Mouse (Mus musculus): Measurements from ENCODE around the gene Pts. TPM values are rescaled to one million over a fixed set of nuclear protein-coding genes. Genes with fewer than 3 reads are reported as not detected.

The Pts gene
- polyA plus RNA-seq, 1 experiment from 2014 or later, result 76.8 TPM

DNA sequence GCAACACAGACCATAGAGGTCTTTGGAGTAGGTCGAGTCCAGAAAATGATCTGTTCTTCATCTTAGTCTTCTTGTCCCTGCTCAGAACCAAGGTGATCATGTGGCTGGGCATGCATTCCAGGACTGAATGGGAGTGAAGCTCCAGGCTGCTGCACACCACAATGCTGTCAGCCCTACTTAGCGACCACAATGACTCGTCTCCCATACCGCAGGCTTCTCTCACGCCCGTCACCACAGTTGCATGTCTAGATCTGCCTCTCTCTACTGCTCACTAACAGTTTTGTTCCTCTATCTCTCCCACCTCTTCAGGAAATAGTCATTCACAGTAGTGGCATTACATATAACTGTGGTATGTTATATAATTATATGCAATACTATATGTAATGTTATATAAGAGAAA, 7.8 kb downstream of the Pts start:
- Histone ChIP-seq H3K4me1 (ENCODE audit: control insufficient read depth, insufficient read depth, low read length) (no peaks in the 10 kb centered on the region), H3K36me3 (ENCODE audit: control insufficient read depth, insufficient read depth, low read length) (no peaks in the 10 kb centered on the region), H3K4me3 (ENCODE audit: low read depth, low read length) (no peak overlapping the region), H3K9me3 (ENCODE audit: control insufficient read depth, low read length) (no peaks in the 10 kb centered on the region), H3K27me3 (ENCODE audit: control insufficient read depth, insufficient read depth, low read length) (no peaks in the 10 kb centered on the region), H3K27ac (ENCODE audit: low read depth, low read length) (no peak overlapping the region), H3K4me2 (no peak overlapping the region), H3K9ac (ENCODE audit: low read length) (no peak overlapping the region)
- WGBS, result 90% methylated on average over 6 of the region's 6 CpGs
- ATAC-seq (ENCODE audit: low FRiP score) (no peak), DNase-seq (ENCODE audit: low spot score, missing footprints) (no peak)

GRCm38 (mm10) chr9:50518781-50519180, 9.7 kb downstream of the Pts start:
- H3K27ac ChIP-seq (ENCODE audit: low read depth, low read length), result no peak overlapping the region
- H3K4me1 ChIP-seq (ENCODE audit: control insufficient read depth, insufficient read depth, low read length), result no peaks in the 10 kb centered on the region
- no peak overlapping the region for H3K9ac ChIP-seq (ENCODE audit: low read length)
- WGBS, result 13% methylated on average over 2 of the region's 2 CpGs
- H3K4me3 ChIP-seq (ENCODE audit: low read depth, low read length), result no peak overlapping the region
- no peaks in the 10 kb centered on the region for H3K36me3 ChIP-seq (ENCODE audit: control insufficient read depth, insufficient read depth, low read length)
- no peak overlapping the region for H3K4me2 ChIP-seq
- DNase-seq (ENCODE audit: low spot score, missing footprints) (no peak), ATAC-seq (ENCODE audit: low FRiP score) (no peak)
- no peaks in the 10 kb centered on the region for H3K9me3 ChIP-seq (ENCODE audit: control insufficient read depth, low read length)
- no peaks in the 10 kb centered on the region for H3K27me3 ChIP-seq (ENCODE audit: control insufficient read depth, insufficient read depth, low read length)

DNA sequence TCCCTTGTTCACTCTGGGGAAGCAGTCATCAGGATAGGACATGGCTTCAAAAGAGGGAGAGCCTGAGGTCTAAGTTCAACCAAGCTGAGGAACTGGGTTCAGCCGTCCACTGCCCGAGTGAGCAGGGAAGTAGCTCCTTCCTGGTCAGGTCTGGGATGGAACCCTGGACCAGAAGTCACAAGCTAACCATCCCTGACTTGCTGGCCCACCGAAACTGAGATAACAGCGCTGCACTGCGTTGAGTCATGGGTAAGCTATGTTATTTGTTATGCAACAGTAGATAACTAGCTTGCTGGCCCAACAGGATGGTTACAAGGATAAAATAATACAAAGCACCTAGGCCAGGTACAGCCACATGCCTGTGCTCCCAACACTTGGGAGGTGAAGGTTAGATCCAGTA, 13.1 kb downstream of the Pts start:
- Histone ChIP-seq H3K27me3 (ENCODE audit: control insufficient read depth, insufficient read depth, low read length) (no peaks in the 10 kb centered on the region), H3K4me1 (ENCODE audit: control insufficient read depth, insufficient read depth, low read length) (no peaks in the 10 kb centered on the region), H3K9ac (ENCODE audit: low read length) (no peak overlapping the region), H3K4me2 (no peak overlapping the region), H3K27ac (ENCODE audit: low read depth, low read length) (no peak overlapping the region), H3K36me3 (ENCODE audit: control insufficient read depth, insufficient read depth, low read length) (no peaks in the 10 kb centered on the region), H3K9me3 (ENCODE audit: control insufficient read depth, low read length) (no peaks in the 10 kb centered on the region), H3K4me3 (ENCODE audit: low read depth, low read length) (no peak overlapping the region)
- no peak for ATAC-seq (ENCODE audit: low FRiP score)
- 82% methylated on average over 5 of the region's 5 CpGs for WGBS
- no peak for DNase-seq (ENCODE audit: low spot score, missing footprints)

DNA sequence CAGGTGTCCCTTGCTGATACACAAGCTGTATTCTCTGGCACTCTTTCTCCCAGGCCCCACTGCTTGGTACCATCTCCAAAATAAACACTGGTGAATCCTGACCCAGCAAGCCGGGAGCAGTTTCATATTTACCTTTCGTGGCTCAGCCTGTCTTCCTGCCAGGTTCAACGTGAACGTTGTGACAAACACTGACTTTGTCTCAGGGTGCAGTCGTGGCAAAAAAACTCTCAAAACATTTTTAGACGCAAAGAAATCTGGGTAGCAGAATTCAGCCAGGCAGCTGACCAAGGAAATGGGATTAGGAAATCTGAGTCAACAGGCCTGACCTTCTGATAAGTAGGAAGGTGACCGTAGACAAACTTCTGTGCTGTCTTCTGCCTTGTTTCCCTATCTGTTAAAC, 21.0 kb downstream of the Pts start:
- WGBS, result 80% methylated on average over 7 of the region's 7 CpGs

DNA sequence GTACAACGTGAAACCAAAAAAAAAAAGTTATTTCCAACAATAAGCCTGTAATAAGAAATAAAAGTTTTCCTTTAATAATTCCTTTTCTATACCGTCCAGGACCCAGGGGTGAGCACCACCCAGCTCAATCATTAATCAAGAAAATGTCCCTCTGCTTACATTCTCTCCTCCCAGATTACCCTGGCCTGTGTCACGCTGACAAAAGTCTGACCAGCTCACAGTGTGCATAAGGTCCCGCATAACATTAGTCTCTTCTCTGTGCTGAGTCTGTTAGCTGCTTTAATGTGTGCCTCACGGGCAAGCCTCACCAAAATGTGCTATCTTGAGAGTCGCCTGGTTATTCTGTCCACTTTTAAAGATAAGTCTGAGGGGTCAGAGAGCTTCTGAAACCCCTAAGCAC, 23.1 kb downstream of the Pts start:
- no peak for DNase-seq (ENCODE audit: low spot score, missing footprints)
- no peak overlapping the region for H3K4me2 ChIP-seq
- H3K9ac ChIP-seq (ENCODE audit: low read length), result no peak overlapping the region
- H3K27ac ChIP-seq (ENCODE audit: low read depth, low read length), result no peak overlapping the region
- no peaks in the 10 kb centered on the region for H3K4me1 ChIP-seq (ENCODE audit: control insufficient read depth, insufficient read depth, low read length)
- ATAC-seq (ENCODE audit: low FRiP score), result no peak
- WGBS, result 69% methylated on average over 6 of the region's 6 CpGs
- no peaks in the 10 kb centered on the region for H3K9me3 ChIP-seq (ENCODE audit: control insufficient read depth, low read length)
- no peaks in the 10 kb centered on the region for H3K36me3 ChIP-seq (ENCODE audit: control insufficient read depth, insufficient read depth, low read length)
- H3K27me3 ChIP-seq (ENCODE audit: control insufficient read depth, insufficient read depth, low read length), result no peaks in the 10 kb centered on the region
- no peak overlapping the region for H3K4me3 ChIP-seq (ENCODE audit: low read depth, low read length)

More for the DNA sequence above, 21.0 kb downstream of the Pts start:
- H3K9me3 ChIP-seq (ENCODE audit: control insufficient read depth, low read length), result no peaks in the 10 kb centered on the region
- no peak overlapping the region for H3K4me2 ChIP-seq
- H3K27ac ChIP-seq (ENCODE audit: low read depth, low read length), result no peak overlapping the region
- no peak overlapping the region for H3K9ac ChIP-seq (ENCODE audit: low read length)
- DNase-seq (ENCODE audit: low spot score, missing footprints), result no peak
- H3K4me3 ChIP-seq (ENCODE audit: low read depth, low read length), result no peak overlapping the region
- no peak for ATAC-seq (ENCODE audit: low FRiP score)
- H3K4me1 ChIP-seq (ENCODE audit: control insufficient read depth, insufficient read depth, low read length), result no peaks in the 10 kb centered on the region
- H3K36me3 ChIP-seq (ENCODE audit: control insufficient read depth, insufficient read depth, low read length), result no peaks in the 10 kb centered on the region
- no peaks in the 10 kb centered on the region for H3K27me3 ChIP-seq (ENCODE audit: control insufficient read depth, insufficient read depth, low read length)

DNA sequence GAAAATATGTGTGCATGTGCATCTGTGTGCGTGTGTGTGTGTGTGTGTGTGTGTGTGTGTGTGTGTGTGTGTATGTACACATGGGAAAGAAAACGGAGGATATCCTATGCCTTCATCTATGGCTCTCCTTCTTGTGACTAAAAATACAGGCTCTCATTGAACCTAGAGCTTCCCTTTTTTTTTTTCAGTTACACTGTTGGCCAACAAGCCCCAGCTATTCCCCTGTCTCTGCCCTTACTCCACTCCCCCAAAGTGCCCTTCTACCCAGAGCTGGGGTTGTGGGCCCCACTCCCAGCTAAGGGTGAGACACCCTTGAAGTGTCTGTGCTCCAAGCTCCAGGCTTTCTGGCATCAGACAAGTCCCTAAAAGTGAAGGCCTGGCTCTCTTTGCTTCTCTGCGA, 25.6 kb downstream of the Pts start:
- no peaks in the 10 kb centered on the region for H3K27me3 ChIP-seq (ENCODE audit: control insufficient read depth, insufficient read depth, low read length)
- H3K4me1 ChIP-seq (ENCODE audit: control insufficient read depth, insufficient read depth, low read length), result no peaks in the 10 kb centered on the region
- H3K9me3 ChIP-seq (ENCODE audit: control insufficient read depth, low read length), result no peaks in the 10 kb centered on the region
- H3K9ac ChIP-seq (ENCODE audit: low read length), result no peak overlapping the region
- no peak for DNase-seq (ENCODE audit: low spot score, missing footprints)
- no peak overlapping the region for H3K4me3 ChIP-seq (ENCODE audit: low read depth, low read length)
- no peak for ATAC-seq (ENCODE audit: low FRiP score)
- H3K36me3 ChIP-seq (ENCODE audit: control insufficient read depth, insufficient read depth, low read length), result no peaks in the 10 kb centered on the region
- 86% methylated on average over 3 of the region's 3 CpGs for WGBS
- H3K27ac ChIP-seq (ENCODE audit: low read depth, low read length), result no peak overlapping the region
- no peak overlapping the region for H3K4me2 ChIP-seq

DNA sequence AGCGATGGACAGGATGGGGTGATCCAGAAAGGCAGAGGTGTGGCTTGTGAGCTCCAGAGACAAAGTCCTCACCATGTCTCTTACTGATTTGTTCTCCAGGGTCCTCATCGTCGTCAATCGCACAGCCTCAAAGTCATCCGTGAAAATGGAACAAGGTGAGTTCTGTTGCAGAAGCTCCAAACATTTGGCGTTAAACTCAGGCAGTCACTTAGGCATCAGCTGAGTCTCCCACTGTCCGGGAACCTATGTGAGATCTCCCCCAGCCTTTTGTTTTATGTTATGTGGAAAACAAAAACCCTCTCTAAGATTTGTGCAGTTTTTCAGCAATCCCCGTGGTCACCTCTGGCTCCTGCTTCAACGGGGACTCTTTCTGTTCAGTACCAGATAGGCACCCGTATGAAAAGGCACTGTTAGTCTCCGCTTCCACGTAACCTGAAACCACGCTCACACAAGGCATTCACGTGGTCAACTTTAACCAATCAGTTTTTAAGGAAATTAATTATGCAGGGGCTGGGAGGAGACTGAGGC, 27.5 kb downstream of the Pts start:
- WGBS, result 30% methylated on average over 14 of the region's 14 CpGs
- DNase-seq (ENCODE audit: low spot score, missing footprints) (peak; percentile 89), ATAC-seq (ENCODE audit: low FRiP score) (peak; percentile 77)
- no peaks in the 10 kb centered on the region for H3K27me3 ChIP-seq (ENCODE audit: control insufficient read depth, insufficient read depth, low read length)
- H3K27ac ChIP-seq (ENCODE audit: low read depth, low read length), result no peak overlapping the region
- H3K36me3 ChIP-seq (ENCODE audit: control insufficient read depth, insufficient read depth, low read length), result no peaks in the 10 kb centered on the region
- H3K9ac ChIP-seq (ENCODE audit: low read length), result 0 out of 2 replicates have a peak overlapping the region, but pooled peaks have one; percentile 35
- peak overlapping the region; percentile 37 for H3K4me2 ChIP-seq
- peak overlapping the region; percentile 18; the same call in 1 of the 2 replicates for H3K4me3 ChIP-seq (ENCODE audit: low read depth, low read length)
- H3K4me1 ChIP-seq (ENCODE audit: control insufficient read depth, insufficient read depth, low read length), result peaks cover 3% of the 10 kb centered on the region
- no peaks in the 10 kb centered on the region for H3K9me3 ChIP-seq (ENCODE audit: control insufficient read depth, low read length)

GRCm38 (mm10) chr9:50500467-50500973, 28.0 kb downstream of the Pts start:
- Histone ChIP-seq H3K9me3 (ENCODE audit: control insufficient read depth, low read length) (no peaks in the 10 kb centered on the region), H3K36me3 (ENCODE audit: control insufficient read depth, insufficient read depth, low read length) (no peaks in the 10 kb centered on the region), H3K4me2 (peak overlapping the region; percentile 37), H3K27ac (ENCODE audit: low read depth, low read length) (no peak overlapping the region), H3K9ac (ENCODE audit: low read length) (no peak overlapping the region), H3K4me3 (ENCODE audit: low read depth, low read length) (peak overlapping the region; percentile 18; the same call in 1 of the 2 replicates), H3K4me1 (ENCODE audit: control insufficient read depth, insufficient read depth, low read length) (peaks cover 7% of the 10 kb centered on the region), H3K27me3 (ENCODE audit: control insufficient read depth, insufficient read depth, low read length) (no peaks in the 10 kb centered on the region)
- DNase-seq (ENCODE audit: low spot score, missing footprints), result peak; percentile 85
- WGBS, result 79% methylated on average over 15 of the region's 15 CpGs
- ATAC-seq (ENCODE audit: low FRiP score), result no peak; the same call in 1 of the 2 replicates

DNA sequence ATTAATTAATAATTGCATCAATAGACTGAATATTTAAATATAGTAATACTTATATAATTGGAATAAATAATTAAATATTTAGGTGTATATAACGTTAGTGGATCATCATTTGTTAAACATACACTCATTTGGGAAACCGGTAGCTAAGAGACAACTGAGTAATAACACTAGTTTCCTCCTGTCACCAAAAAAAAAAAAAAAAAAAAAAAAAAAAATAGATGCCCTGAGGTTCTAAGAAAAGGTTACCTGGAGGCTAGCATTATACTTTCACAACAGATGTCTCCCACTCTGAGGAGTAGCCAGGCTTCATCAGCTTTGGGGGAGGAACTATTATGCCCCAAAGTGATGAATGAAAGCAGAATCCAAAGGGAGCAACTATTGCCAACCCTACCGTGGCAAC, 28.7 kb downstream of the Pts start:
- ATAC-seq (ENCODE audit: low FRiP score), result no peak
- WGBS, result 88% methylated on average over 3 of the region's 3 CpGs
- H3K4me1 ChIP-seq (ENCODE audit: control insufficient read depth, insufficient read depth, low read length), result peaks cover 7% of the 10 kb centered on the region
- no peak overlapping the region for H3K4me2 ChIP-seq
- no peak overlapping the region for H3K9ac ChIP-seq (ENCODE audit: low read length)
- H3K27ac ChIP-seq (ENCODE audit: low read depth, low read length), result no peak overlapping the region
- H3K9me3 ChIP-seq (ENCODE audit: control insufficient read depth, low read length), result no peaks in the 10 kb centered on the region
- H3K27me3 ChIP-seq (ENCODE audit: control insufficient read depth, insufficient read depth, low read length), result no peaks in the 10 kb centered on the region
- H3K4me3 ChIP-seq (ENCODE audit: low read depth, low read length), result no peak overlapping the region
- no peaks in the 10 kb centered on the region for H3K36me3 ChIP-seq (ENCODE audit: control insufficient read depth, insufficient read depth, low read length)
- DNase-seq (ENCODE audit: low spot score, missing footprints), result no peak
